Mouse (Mus musculus) liver, postnatal 0 days (tissue): ENCODE measurements around the gene Fer.

ENCODE experiments used
- CTCF ChIP-seq: sonication (generic); IDR thresholded peaks from 2 replicates; pipeline ENCODE4 v1.5.1; 2016; ENCODE audit warnings: antibody characterized with exemption, low read depth
- EP300 ChIP-seq: IDR thresholded peaks from 2 replicates; pipeline ENCODE4 v1.6.1; 2016; ENCODE audit warnings: antibody characterized with exemption, low read depth, mild to moderate bottlenecking

GRCm38 (mm10) chr17:64093716-64094115 lies 230.9 kb downstream of the Fer start:
- no peak for TF ChIP-seq CTCF
- no peak for TF ChIP-seq EP300
